Comparison of ENCODE assay signal across 14 mouse cellular contexts in genomic region chr3:30104515-30105098, GRCm38 (mm10).
DNase-seq lines count a peak whose midpoint lies in the region; ATAC-seq lines count a peak whose summit lies in the region.
"Had no signal": no experiment of that assay in that cellular context is flagged by ENCODE, and none has a peak within 500 bp of the region (broad histone marks: within the 10 kb centered on the region; RNA-seq: fewer than 3 reads in every experiment).

No protein-coding gene starts in this region.

- H3K27me3 ChIP-seq in heart, embryonic 14.5 days (ENCODE audit: control insufficient read depth, insufficient read depth, low read length) = no peaks in the 10 kb centered on the region
- no peaks in the 10 kb centered on the region for H3K27me3 ChIP-seq in lung, embryonic 16.5 days (ENCODE audit: control insufficient read depth, insufficient read depth, low read depth, low read length)
- no peaks in the 10 kb centered on the region for H3K27me3 ChIP-seq in heart, embryonic 16.5 days (ENCODE audit: control insufficient read depth, insufficient read depth, low read length)
- H3K27me3 ChIP-seq: forebrain, embryonic 12.5 days; hindbrain, embryonic 15.5 days; liver, embryonic 13.5 days; megakaryocyte, embryonic 14.5 days had no signal

- no peak for DNase-seq in heart, adult 9 months (ENCODE audit: low spot score in 2 of 2)
- no peak for DNase-seq in lung, postnatal 4 days
- DNase-seq in thymus, postnatal 14 days = no peak
- DNase-seq in layer of hippocampus, postnatal 14 days (ENCODE audit: low spot score in 2 of 2) = no peak
- DNase-seq: cerebellum, adult 11-12 months; liver, embryonic 13.5 days; right cerebral cortex, adult 18-20 months had no signal

- no peaks in the 10 kb centered on the region for H3K9me3 ChIP-seq in heart, embryonic 14.5 days (ENCODE audit: control insufficient read depth, low read length)
- H3K9me3 ChIP-seq in lung, embryonic 16.5 days (ENCODE audit: control insufficient read depth, low read length) = no peaks in the 10 kb centered on the region
- H3K9me3 ChIP-seq in heart, embryonic 16.5 days (replicated peaks; ENCODE audit: control insufficient read depth, low read length) = no peaks in the 10 kb centered on the region
- H3K9me3 ChIP-seq: forebrain, embryonic 12.5 days; hindbrain, embryonic 15.5 days; liver, embryonic 13.5 days; megakaryocyte, embryonic 14.5 days had no signal

- WGBS in heart, embryonic 14.5 days = 46% methylated on average over 4 of the region's 4 CpGs
- 46% methylated on average over 4 of the region's 4 CpGs for WGBS in lung, embryonic 16.5 days
- 42% methylated on average over 4 of the region's 4 CpGs for WGBS in heart, embryonic 16.5 days

- H3K4me1 ChIP-seq in heart, embryonic 14.5 days (ENCODE audit: control insufficient read depth in 2 of 2, insufficient read depth in 2 of 2, low read length in 2 of 2) = peaks cover 7% of the 10 kb centered on the region in 2 experiments; a peak in 3 of 4 replicates
- peaks cover 36% of the 10 kb centered on the region for H3K4me1 ChIP-seq in lung, embryonic 16.5 days (replicated peaks; ENCODE audit: control insufficient read depth, insufficient read depth, low read length)
- H3K4me1 ChIP-seq in heart, embryonic 16.5 days (ENCODE audit: control insufficient read depth, insufficient read depth, low read length) = no peaks in the 10 kb centered on the region
- H3K4me1 ChIP-seq: hindbrain, embryonic 15.5 days; liver, embryonic 13.5 days had no signal

- H3K9ac ChIP-seq in heart, embryonic 14.5 days (ENCODE audit: low read length) = peak overlapping the region; percentile 38; the same call in 1 of the 2 replicates
- H3K9ac ChIP-seq in lung, embryonic 16.5 days (ENCODE audit: low read length) = no peak overlapping the region
- no peak overlapping the region for H3K9ac ChIP-seq in heart, embryonic 16.5 days (ENCODE audit: low read length)
- H3K9ac ChIP-seq: forebrain, embryonic 12.5 days; hindbrain, embryonic 15.5 days; liver, embryonic 13.5 days had no signal

- H3K4me3 ChIP-seq in heart, embryonic 14.5 days (ENCODE audit: control insufficient read depth in 1 of 2, insufficient read depth in 1 of 2, low read depth in 1 of 2, low read length in 2 of 2) = no peak overlapping the region
- no peak overlapping the region; the same call in 1 of the 2 replicates for H3K4me3 ChIP-seq in lung, embryonic 16.5 days (ENCODE audit: low read length)
- H3K4me3 ChIP-seq in heart, embryonic 16.5 days (ENCODE audit: low read length) = no peak overlapping the region
- H3K4me3 ChIP-seq: forebrain, embryonic 12.5 days; hindbrain, embryonic 15.5 days; left cerebral cortex, adult 2 months; liver, embryonic 13.5 days had no signal

- peak overlapping the region; percentile 41 to 81; a peak in 2 of 4 replicates for H3K27ac ChIP-seq in heart, embryonic 14.5 days (replicated peaks in 1 of 2; ENCODE audit: control insufficient read depth in 1 of 2, insufficient read depth in 1 of 2, low read depth in 2 of 2, low read length in 2 of 2)
- H3K27ac ChIP-seq in lung, embryonic 16.5 days (ENCODE audit: low read length) = peak overlapping the region; percentile 95
- peak overlapping the region; percentile 41; the same call in 1 of the 2 replicates for H3K27ac ChIP-seq in heart, embryonic 16.5 days (ENCODE audit: low read length)
- H3K27ac ChIP-seq: forebrain, embryonic 12.5 days; hindbrain, embryonic 15.5 days; left cerebral cortex, adult 2 months; liver, embryonic 13.5 days had no signal

- H3K4me2 ChIP-seq in heart, embryonic 14.5 days (ENCODE audit: low read length) = peak overlapping the region; percentile 56
- H3K4me2 ChIP-seq in lung, embryonic 16.5 days (ENCODE audit: low read depth, low read length) = peak overlapping the region; percentile 60
- no peak overlapping the region for H3K4me2 ChIP-seq in heart, embryonic 16.5 days (ENCODE audit: low read depth, low read length)
- H3K4me2 ChIP-seq: forebrain, embryonic 12.5 days; hindbrain, embryonic 15.5 days had no signal

- no peak for ATAC-seq in heart, embryonic 14.5 days (ENCODE audit: insufficient number of reproducible peaks, insufficient read depth, low FRiP score, low read depth)
- ATAC-seq in lung, embryonic 16.5 days (ENCODE audit: low read depth) = no peak
- ATAC-seq in heart, embryonic 16.5 days (replicated peaks; ENCODE audit: extremely low read depth, insufficient read depth, low FRiP score) = no peak

- H3K36me3 ChIP-seq in heart, embryonic 14.5 days (ENCODE audit: control insufficient read depth, insufficient read depth, low read length) = no peaks in the 10 kb centered on the region
- no peaks in the 10 kb centered on the region for H3K36me3 ChIP-seq in lung, embryonic 16.5 days (ENCODE audit: control insufficient read depth, insufficient read depth, low read length)
- H3K36me3 ChIP-seq in heart, embryonic 16.5 days (ENCODE audit: control insufficient read depth, insufficient read depth) = no peaks in the 10 kb centered on the region
- H3K36me3 ChIP-seq: forebrain, embryonic 12.5 days; hindbrain, embryonic 15.5 days; liver, embryonic 13.5 days had no signal

Comparison
In these comparisons a context has a peak if more than half of its experiments do, and no peak if none do; other contexts are left out.
1. H3K27ac ChIP-seq: peak in every context shown above with its lines; median percentile 95 in lung, embryonic 16.5 days; 61 in heart, embryonic 14.5 days; 41 in heart, embryonic 16.5 days.